8 mouse cellular contexts compared by ENCODE assay signal in the genomic region with DNA sequence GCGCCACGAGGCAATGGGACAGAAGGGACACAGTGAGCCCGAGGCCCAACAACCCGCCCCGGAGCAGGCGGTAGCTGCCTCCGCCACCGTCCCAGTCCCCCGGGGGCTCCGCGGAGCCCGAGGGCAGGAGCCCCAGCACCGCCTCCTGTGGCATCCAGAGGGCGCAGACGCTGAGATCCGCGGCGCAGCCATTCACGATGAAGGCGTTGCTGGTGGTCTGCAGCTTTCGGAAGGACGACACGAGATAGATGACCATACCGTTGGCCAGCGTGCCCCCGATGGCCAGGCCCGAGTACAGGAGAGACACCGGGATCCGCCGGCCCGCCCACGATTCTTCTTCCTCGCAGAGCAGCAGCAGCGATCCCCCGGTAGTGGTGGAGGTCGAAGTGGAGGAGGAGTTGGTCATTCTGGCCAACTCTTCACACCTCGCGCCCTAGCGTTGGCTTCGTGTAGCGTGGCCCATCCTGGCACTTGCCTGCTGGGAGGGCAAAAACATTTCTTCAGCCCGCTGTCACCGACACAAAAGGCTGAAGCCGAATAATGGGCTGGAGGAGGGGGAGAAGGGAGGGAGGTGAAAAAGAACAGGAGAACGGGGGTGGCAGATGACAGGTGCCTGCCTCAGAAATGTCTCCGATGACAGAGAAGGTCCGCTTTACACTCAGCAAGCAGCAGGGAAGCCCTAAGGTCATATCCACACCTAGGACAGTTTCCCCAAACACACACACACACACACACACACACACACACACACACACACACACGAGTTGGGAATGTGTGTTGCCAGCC. TPM values are rescaled to one million over a fixed set of nuclear protein-coding genes. Genes with fewer than 3 reads are reported as not detected.
A peak's percentile ranks its signal among the peaks of the same experiment; 100 is the strongest.
DNase-seq lines count a peak whose midpoint lies in the region; ATAC-seq and TF ChIP-seq lines count a peak whose summit lies in the region.

No protein-coding gene starts in this region.

- H3K27me3 ChIP-seq in cerebellum, adult 2 months (ENCODE audit: control insufficient read depth, insufficient read depth, low read length): peaks cover 3% of the 10 kb centered on the region; the same call in 1 of the 2 replicates
- peaks cover 3% of the 10 kb centered on the region for H3K27me3 ChIP-seq in ES-Bruce4 (ENCODE audit: control insufficient read depth, insufficient read depth, low read length, poor library complexity, severe bottlenecking)
- H3K27me3 ChIP-seq in embryonic facial prominence, embryonic 13.5 days: peaks cover 73% of the 10 kb centered on the region
- peaks cover 47% of the 10 kb centered on the region for H3K27me3 ChIP-seq in heart, postnatal 0 days (ENCODE audit: control insufficient read depth, insufficient read depth, low read length)
- peaks cover 44% of the 10 kb centered on the region for H3K27me3 ChIP-seq in midbrain, embryonic 11.5 days (ENCODE audit: control insufficient read depth, insufficient read depth, low read length)
- peaks cover 24% of the 10 kb centered on the region for H3K27me3 ChIP-seq in stomach, embryonic 15.5 days (replicated peaks)

- no peaks in the 10 kb centered on the region for H3K9me3 ChIP-seq in ES-Bruce4 (replicated peaks; ENCODE audit: control insufficient read depth, insufficient read depth, low read length, poor library complexity, severe bottlenecking)
- H3K9me3 ChIP-seq in embryonic facial prominence, embryonic 13.5 days: no peaks in the 10 kb centered on the region
- H3K9me3 ChIP-seq in heart, postnatal 0 days (replicated peaks; ENCODE audit: control insufficient read depth, low read length): no peaks in the 10 kb centered on the region
- no peaks in the 10 kb centered on the region for H3K9me3 ChIP-seq in midbrain, embryonic 11.5 days (ENCODE audit: control insufficient read depth, low read length)
- H3K9me3 ChIP-seq in stomach, embryonic 15.5 days: no peaks in the 10 kb centered on the region

- TF ChIP-seq EP300 in ES-Bruce4 (IDR thresholded peaks at IDR 0.05; ENCODE audit: insufficient read depth, low read depth, low read length): no peak
- TF ChIP-seq EP300 in heart, postnatal 0 days (IDR thresholded peaks at IDR 0.05; ENCODE audit: low read depth): no peak

- peak overlapping the region; percentile 30 for H3K4me3 ChIP-seq in cerebellum, adult 2 months (replicated peaks; ENCODE audit: insufficient read depth, low read depth, low read length)
- H3K4me3 ChIP-seq in ES-Bruce4 (ENCODE audit: low read depth, low read length): peak overlapping the region; percentile 40
- peak overlapping the region; percentile 57 for H3K4me3 ChIP-seq in embryonic facial prominence, embryonic 13.5 days
- peak overlapping the region; percentile 50 for H3K4me3 ChIP-seq in heart, postnatal 0 days (ENCODE audit: low read depth, low read length)
- peak overlapping the region; percentile 57 for H3K4me3 ChIP-seq in midbrain, embryonic 11.5 days (ENCODE audit: low read depth, low read length)
- H3K4me3 ChIP-seq in stomach, embryonic 15.5 days (replicated peaks): peak overlapping the region; percentile 50

- intact Hi-C loops in left cerebral cortex, postnatal 4 days (cut with DNase I): loop anchor here (5.0 kb wide), 1 partner anchor 210 kb away; no protein-coding TSS in a partner anchor

- no peaks in the 10 kb centered on the region for H3K4me1 ChIP-seq in cerebellum, adult 2 months (ENCODE audit: control insufficient read depth, insufficient read depth, low read length)
- no peaks in the 10 kb centered on the region for H3K4me1 ChIP-seq in ES-Bruce4 (ENCODE audit: control insufficient read depth, insufficient read depth, low read length)
- H3K4me1 ChIP-seq in embryonic facial prominence, embryonic 13.5 days: peaks cover 22% of the 10 kb centered on the region
- 0 out of 2 replicates have a peak, but pooled peaks cover 10% of the 10 kb centered on the region for H3K4me1 ChIP-seq in heart, postnatal 0 days (ENCODE audit: control insufficient read depth, insufficient read depth)
- peaks cover 15% of the 10 kb centered on the region for H3K4me1 ChIP-seq in midbrain, embryonic 11.5 days (ENCODE audit: control insufficient read depth, insufficient read depth, low read length)
- peaks cover 13% of the 10 kb centered on the region for H3K4me1 ChIP-seq in stomach, embryonic 15.5 days

- no peak overlapping the region for H3K27ac ChIP-seq in cerebellum, adult 2 months (ENCODE audit: insufficient read depth, low read length)
- H3K27ac ChIP-seq in ES-Bruce4 (ENCODE audit: insufficient read depth, low read length): no peak overlapping the region
- H3K27ac ChIP-seq in embryonic facial prominence, embryonic 13.5 days: no peak overlapping the region
- no peak overlapping the region for H3K27ac ChIP-seq in heart, postnatal 0 days (ENCODE audit: low read depth)
- H3K27ac ChIP-seq in midbrain, embryonic 11.5 days (ENCODE audit: low read depth, low read length): no peak overlapping the region
- H3K27ac ChIP-seq in stomach, embryonic 15.5 days: no peak overlapping the region

- H3K36me3 ChIP-seq in ES-Bruce4 (ENCODE audit: control insufficient read depth, insufficient read depth, low read length, poor library complexity, severe bottlenecking): no peaks in the 10 kb centered on the region
- no peaks in the 10 kb centered on the region for H3K36me3 ChIP-seq in embryonic facial prominence, embryonic 13.5 days
- no peaks in the 10 kb centered on the region for H3K36me3 ChIP-seq in heart, postnatal 0 days (replicated peaks; ENCODE audit: control insufficient read depth, insufficient read depth, low read length)
- H3K36me3 ChIP-seq in midbrain, embryonic 11.5 days (ENCODE audit: control insufficient read depth, insufficient read depth, low read length): no peaks in the 10 kb centered on the region
- H3K36me3 ChIP-seq in stomach, embryonic 15.5 days: no peaks in the 10 kb centered on the region

- TF ChIP-seq CTCF in cerebellum, adult 2 months (IDR thresholded peaks at IDR 0.05; ENCODE audit: borderline replicate concordance, insufficient read depth, low read depth, low read length): no peak
- no peak for TF ChIP-seq CTCF in ES-Bruce4 (IDR thresholded peaks at IDR 0.05; ENCODE audit: low read depth, low read length)
- TF ChIP-seq CTCF in heart, postnatal 0 days (IDR thresholded peaks at IDR 0.05; ENCODE audit: low read depth): no peak

- H3K9ac ChIP-seq in ES-Bruce4 (ENCODE audit: low read depth, poor library complexity, severe bottlenecking): no peak overlapping the region
- peak overlapping the region; percentile 67 for H3K9ac ChIP-seq in embryonic facial prominence, embryonic 13.5 days
- H3K9ac ChIP-seq in heart, postnatal 0 days (replicated peaks; ENCODE audit: low read depth, low read length): no peak overlapping the region
- peak overlapping the region; percentile 26; the same call in 1 of the 2 replicates for H3K9ac ChIP-seq in midbrain, embryonic 11.5 days (ENCODE audit: low read length)
- no peak overlapping the region for H3K9ac ChIP-seq in stomach, embryonic 15.5 days

- WGBS in cerebellum, adult 2 months: under 1% methylated on average over 48 of the region's 48 CpGs
- 0% methylated on average over 48 of the region's 48 CpGs for WGBS in embryonic facial prominence, embryonic 13.5 days
- under 1% methylated on average over 48 of the region's 48 CpGs for WGBS in heart, postnatal 0 days
- WGBS in midbrain, embryonic 11.5 days: under 1% methylated on average over 48 of the region's 48 CpGs
- WGBS in stomach, embryonic 15.5 days: 1% methylated on average over 48 of the region's 48 CpGs

- H3K4me2 ChIP-seq in embryonic facial prominence, embryonic 13.5 days: peak overlapping the region; percentile 99
- H3K4me2 ChIP-seq in heart, postnatal 0 days (ENCODE audit: low read depth, low read length): peak overlapping the region; percentile 87
- peak overlapping the region; percentile 95 for H3K4me2 ChIP-seq in midbrain, embryonic 11.5 days
- H3K4me2 ChIP-seq in stomach, embryonic 15.5 days: peak overlapping the region; percentile 98

- no peak; the same call in 1 of the 2 replicates for ATAC-seq in cerebellum, adult (ENCODE audit: insufficient number of reproducible peaks, low FRiP score, low TSS enrichment)
- peak; percentile 10; the same call in 1 of the 2 replicates for ATAC-seq in embryonic facial prominence, embryonic 13.5 days (ENCODE audit: insufficient number of reproducible peaks, insufficient read depth, low FRiP score, low TSS enrichment, low read depth)
- peak; percentile 52 for ATAC-seq in heart, postnatal 0 days (ENCODE audit: insufficient read depth, low read depth)
- peak; percentile 64 for ATAC-seq in midbrain, embryonic 11.5 days (ENCODE audit: low FRiP score)
- peak; percentile 9; the same call in 1 of the 2 replicates for ATAC-seq in stomach, embryonic 15.5 days (ENCODE audit: insufficient read depth, low FRiP score, low read depth)

- peak in 1 of 2 experiments; percentile 8 for DNase-seq in cerebellum, adult 2 months
- DNase-seq in heart, postnatal 0 days (ENCODE audit: low spot score): peak; percentile 8
- peak; percentile 43 for DNase-seq in left cerebral cortex, postnatal 4 days
- DNase-seq in midbrain, embryonic 11.5 days (ENCODE audit: low spot score, missing footprints): peak; percentile 95

- TF ChIP-seq POLR2A in cerebellum, adult 2 months (IDR thresholded peaks at IDR 0.05; ENCODE audit: borderline replicate concordance, insufficient read depth, low read length): no peak
- TF ChIP-seq POLR2A in ES-Bruce4 (IDR thresholded peaks at IDR 0.05; ENCODE audit: insufficient read depth, low read length): no peak

RNA-seq across cellular contexts. Expression of gene Gpr88, which starts 0.9 kb away (rescaled TPM):
- polyA plus RNA-seq in cerebellum, adult 2 months (2012; rRNA removed): 0.61 and 2.6 TPM in 2 replicates
- polyA plus RNA-seq in ES-Bruce4 (2011; ENCODE audit: insufficient read depth, insufficient read length, low read depth, missing spikeins): not detected in 2 replicates
- 0.56 and 0.67 TPM in 2 replicates for polyA plus RNA-seq in embryonic facial prominence, embryonic 13.5 days (2015; fragmentation: Nextera tagmentation; extraction: Ambion mirVana)
- total RNA-seq in heart, postnatal 0 days (2014; rRNA removed; ENCODE audit: low replicate concordance): not detected in 2 replicates
- polyA plus RNA-seq in heart, postnatal 0 days (2015; fragmentation: Nextera tagmentation; extraction: Ambion mirVana): 0.11 and 0.15 TPM in 2 replicates
- total RNA-seq in left cerebral cortex, postnatal 4 days (2021): 10 to 100 TPM; 27.9 to 31.8 TPM
- polyA plus RNA-seq in midbrain, embryonic 11.5 days (2014; fragmentation: Nextera tagmentation; extraction: Ambion mirVana): 0.05 TPM in 1 of 2 replicates, not detected in the other
- polyA plus RNA-seq in stomach, embryonic 15.5 days (2015; fragmentation: Nextera tagmentation; extraction: Ambion mirVana): 2.0 and 2.1 TPM in 2 replicates

Comparison
In these comparisons a context has a peak if more than half of its experiments do, and no peak if none do; other contexts are left out.
1. H3K9ac ChIP-seq: peak in embryonic facial prominence, embryonic 13.5 days (single experiment) and midbrain, embryonic 11.5 days (single experiment); none in ES-Bruce4 (single experiment), heart, postnatal 0 days (single experiment) and stomach, embryonic 15.5 days (single experiment).
2. Peak in every context shown above with its lines, with median percentiles within 50 percentile points of each other: H3K4me3 ChIP-seq and H3K4me2 ChIP-seq.